Mouse (Mus musculus): ENCODE data around the gene Fsd1.
A peak's percentile ranks its signal among the peaks of the same experiment; 100 is the strongest.

- TF ChIP-seq POLR2A (IDR thresholded peaks at IDR 0.05; ENCODE audit: borderline replicate concordance, extremely low read depth, insufficient read depth, insufficient read length, poor library complexity, severe bottlenecking), result no peak
- peak; percentile 85 for TF ChIP-seq CTCF (IDR thresholded peaks at IDR 0.05; ENCODE audit: borderline replicate concordance, extremely low read depth, insufficient read depth, insufficient read length)
These were observed 9.9 kb upstream of the Fsd1 start for GRCm38 (mm10) chr17:55976255-55976862.

Measured in brain, embryonic 14.5 days (tissue).